In genomic region chr7:44676611-44677010, GRCm38 (mm10) we compare ENCODE assay signal across 11 mouse cellular contexts. TPM values are rescaled to one million over a fixed set of nuclear protein-coding genes. Genes with fewer than 3 reads are reported as not detected.
A peak's percentile ranks its signal among the peaks of the same experiment; 100 is the strongest.
DNase-seq lines count a peak whose midpoint lies in the region; ATAC-seq lines count a peak whose summit lies in the region.
"Had no signal": no experiment of that assay in that cellular context is flagged by ENCODE, and none has a peak within 500 bp of the region (broad histone marks: within the 10 kb centered on the region; RNA-seq: fewer than 3 reads in every experiment).

No protein-coding gene starts in this region.

- H3K4me3 ChIP-seq in kidney, embryonic 14.5 days (ENCODE audit: low read length) = no peak overlapping the region
- H3K4me3 ChIP-seq: midbrain, embryonic 15.5 days had no signal

- no peak overlapping the region for H3K27ac ChIP-seq in kidney, embryonic 14.5 days (ENCODE audit: low read depth, low read length)
- H3K27ac ChIP-seq: midbrain, embryonic 15.5 days had no signal

- H3K36me3 ChIP-seq in kidney, embryonic 14.5 days (ENCODE audit: control insufficient read depth, insufficient read depth, low read length) = no peaks in the 10 kb centered on the region
- H3K36me3 ChIP-seq: G1E; midbrain, embryonic 15.5 days had no signal

- 0 out of 2 replicates have a peak, but pooled peaks cover 3% of the 10 kb centered on the region for H3K27me3 ChIP-seq in kidney, embryonic 14.5 days (ENCODE audit: control insufficient read depth, insufficient read depth, low read length)
- H3K27me3 ChIP-seq: midbrain, embryonic 15.5 days had no signal

- 0 out of 2 replicates have a peak, but pooled peaks cover 3% of the 10 kb centered on the region for H3K9me3 ChIP-seq in kidney, embryonic 14.5 days (ENCODE audit: control insufficient read depth, low read length)
- H3K9me3 ChIP-seq: midbrain, embryonic 15.5 days had no signal

- 52% methylated on average over 2 of the region's 2 CpGs for WGBS in kidney, embryonic 14.5 days

- no peak for ATAC-seq in kidney, embryonic 14.5 days (ENCODE audit: low FRiP score, low TSS enrichment)
- ATAC-seq: midbrain, embryonic 15.5 days had no signal

- H3K4me2 ChIP-seq in kidney, embryonic 14.5 days (replicated peaks; ENCODE audit: low read depth, low read length) = no peak overlapping the region
- H3K4me2 ChIP-seq: midbrain, embryonic 15.5 days had no signal

- H3K9ac ChIP-seq in kidney, embryonic 14.5 days (ENCODE audit: low read depth, low read length) = no peak overlapping the region
- H3K9ac ChIP-seq: midbrain, embryonic 15.5 days had no signal

- peak; percentile 26 for DNase-seq in kidney, adult 18-20 months
- peak; percentile 81 to 88 for DNase-seq in cerebellum, adult 18-20 months
- peak; percentile 67 for DNase-seq in heart, adult 8-10 months (ENCODE audit: low spot score)
- DNase-seq in left cerebral cortex, adult 9 months (ENCODE audit: low spot score in 2 of 2) = peak; percentile 58 to 59
- DNase-seq in thymus, postnatal 4 days = no peak
- DNase-seq in MN1 (ENCODE audit: low spot score) = no peak
- no peak for DNase-seq in B cell, adult 2 months

- H3K4me1 ChIP-seq in kidney, embryonic 14.5 days (ENCODE audit: control insufficient read depth, insufficient read depth, low read length) = no peaks in the 10 kb centered on the region
- H3K4me1 ChIP-seq: midbrain, embryonic 15.5 days had no signal

RNA-seq across cellular contexts. Expression of gene Myh14, which starts 6.0 kb away (rescaled TPM):
- 1.3 and 1.8 TPM in 2 replicates for polyA plus RNA-seq in kidney, embryonic 14.5 days (2014; fragmentation: Nextera tagmentation; extraction: Ambion mirVana)
- 100 to 1,000 TPM in 1 of 4 experiments, 10 to 100 TPM in 3; 88.0 to 111 (median 88.2) TPM for total RNA-seq in heart, adult 8-10 months (2022)
- total RNA-seq: G1E had no signal
- polyA plus RNA-seq: G1E had no signal

RNA-seq across cellular contexts. Expression of gene Izumo2, which starts 31.9 kb away (rescaled TPM):
- not detected in 2 replicates for polyA plus RNA-seq in kidney, embryonic 14.5 days (2014; fragmentation: Nextera tagmentation; extraction: Ambion mirVana)
- total RNA-seq in heart, adult 8-10 months (2022) = not detected
- total RNA-seq: G1E had no signal
- polyA plus RNA-seq: G1E; limb, embryonic 14.5 days; midbrain, embryonic 15.5 days had no signal

Comparison
In these comparisons a context has a peak if more than half of its experiments do, and no peak if none do; other contexts are left out.
1. DNase-seq: peak in kidney, adult 18-20 months (single experiment), cerebellum, adult 18-20 months (2 of 2), heart, adult 8-10 months (single experiment) and left cerebral cortex, adult 9 months (2 of 2); none in thymus, postnatal 4 days (single experiment), MN1 (single experiment) and B cell, adult 2 months (0 of 2).